Mouse (Mus musculus) stomach, postnatal 0 days (tissue): ENCODE data around the gene Gm9789.

ENCODE experiments used
- CTCF ChIP-seq: IDR thresholded peaks from 2 replicates; pipeline ENCODE4 v1.5.1; 2016; ENCODE audit warnings: antibody characterized with exemption, low read depth, mild to moderate bottlenecking, moderate library complexity
- EP300 ChIP-seq: optimal IDR thresholded peaks from 2 replicates; pipeline ENCODE3; 2016; ENCODE audit warnings: antibody characterized with exemption

DNA sequence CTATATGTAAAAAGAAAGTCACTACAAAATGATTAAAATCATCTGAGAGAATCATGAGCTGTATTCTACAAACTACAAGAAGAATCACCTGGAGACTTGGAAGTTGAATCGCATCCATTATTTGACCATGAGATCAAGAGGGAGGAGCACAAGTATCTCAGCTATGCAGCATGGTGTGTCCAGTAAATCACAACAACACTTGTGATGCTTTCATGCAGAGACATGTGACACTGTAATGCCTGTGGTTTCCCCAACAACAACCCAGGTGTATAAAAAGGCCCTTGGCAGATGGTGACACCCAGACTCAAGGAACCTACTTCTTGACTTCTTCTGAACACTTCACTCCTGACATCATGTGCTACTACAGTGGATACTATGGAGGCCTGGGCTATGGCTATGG is 7.0 kb upstream of the Gm9789 start, which contains the start of gene Gm10061:
- TF ChIP-seq CTCF (no peak), EP300 (no peak)
